Mouse (Mus musculus) monocyte, adult 5-6 weeks (primary cell): Measurements from ENCODE around the gene Nsun7. TPM values are rescaled to one million over a fixed set of nuclear protein-coding genes. Genes with fewer than 3 reads are reported as not detected.
"Not testable (repeated sequence)": the region's sequence is repeated elsewhere in the genome, so short reads cannot be mapped to it uniquely, and the experiment has no call there.

Source experiments
- ATAC-seq: fragments of 153-309, 156-312 bp; replicated peaks from 2 replicates; pipeline ENCODE4 v1.8.0; 2017; ENCODE audit warnings: mild to moderate bottlenecking; ENCODE audit not compliant: low TSS enrichment, insufficient number of reproducible peaks, severe bottlenecking, poor library complexity, low FRiP score
- total RNA-seq: library from RNA; stranded (forward); fragments of 200-1000, 200-491, 200-594 nt; gene quantifications from 3 replicates; pipeline ENCODE4 v1.2.3, GENCODE M21; 2017

The Nsun7 gene
- total RNA-seq = not detected in 3 replicates

DNA sequence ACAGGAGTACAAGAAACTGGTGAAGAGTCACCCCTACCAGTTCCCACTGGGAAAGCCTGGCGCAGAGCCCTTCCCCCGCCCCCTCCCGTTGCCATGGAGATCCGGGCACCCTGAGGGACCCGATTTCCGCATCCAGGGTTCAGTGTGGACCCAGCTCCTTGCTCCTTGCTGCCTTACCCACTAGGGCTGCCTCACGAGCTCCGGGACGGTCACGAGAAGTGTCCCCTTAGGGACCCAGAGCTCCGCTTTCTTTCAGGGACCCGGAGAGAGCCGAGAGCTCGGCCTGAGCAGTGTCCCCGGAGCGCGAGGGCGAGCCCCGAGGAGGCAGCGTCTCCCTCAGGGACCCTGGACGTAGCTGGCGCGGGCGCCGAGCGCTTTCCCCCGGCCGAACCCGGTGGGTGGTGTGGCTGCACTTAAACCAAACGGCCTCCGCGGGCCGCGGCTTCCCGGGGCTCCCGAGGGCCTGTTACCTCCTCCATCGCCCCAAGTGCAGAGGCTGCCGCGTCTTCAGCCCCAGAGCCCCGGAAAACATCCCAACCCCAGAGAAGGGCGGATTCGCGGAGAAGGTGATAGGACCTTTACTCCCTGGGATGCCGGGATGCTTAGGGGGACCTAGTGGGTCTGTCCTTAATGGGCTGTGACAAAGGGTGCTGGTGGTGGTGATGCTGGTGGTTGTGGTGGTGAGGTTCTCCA lies at the start of gene Nsun7:
Gene Nsun7, plus strand, starts transcription at position 142 of the 693 bp plus-strand sequence.
- 0 out of 2 replicates have a peak, but pooled peaks have one; percentile 31 for ATAC-seq

DNA sequence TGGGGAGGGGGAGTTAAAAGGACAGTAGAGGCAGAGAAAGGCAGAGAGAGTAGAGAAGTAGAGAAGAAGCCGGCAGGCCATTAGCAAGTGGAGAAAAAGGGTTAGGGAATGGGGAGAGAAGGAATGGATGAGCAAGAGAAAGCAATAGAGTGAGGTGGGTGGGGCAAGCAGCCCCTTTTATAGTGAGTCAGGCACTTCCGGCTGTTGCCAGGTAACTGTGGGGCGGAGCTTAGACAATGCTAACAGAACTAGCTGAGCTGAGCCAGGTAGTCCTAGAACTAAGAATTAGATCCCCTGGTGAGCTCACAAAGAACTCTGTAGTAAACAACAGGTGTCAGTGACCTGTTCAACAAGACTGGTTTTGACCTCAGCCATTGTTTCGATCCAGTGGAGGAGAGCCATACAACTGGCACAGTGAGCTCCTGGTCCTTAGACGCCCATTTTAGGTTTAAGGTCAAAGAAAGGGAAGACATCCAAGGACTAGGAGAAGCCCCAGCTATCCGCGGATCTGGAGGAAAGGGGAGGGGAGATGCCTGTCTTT lies 45.2 kb upstream of the Nsun7 start:
- no peak for ATAC-seq

DNA sequence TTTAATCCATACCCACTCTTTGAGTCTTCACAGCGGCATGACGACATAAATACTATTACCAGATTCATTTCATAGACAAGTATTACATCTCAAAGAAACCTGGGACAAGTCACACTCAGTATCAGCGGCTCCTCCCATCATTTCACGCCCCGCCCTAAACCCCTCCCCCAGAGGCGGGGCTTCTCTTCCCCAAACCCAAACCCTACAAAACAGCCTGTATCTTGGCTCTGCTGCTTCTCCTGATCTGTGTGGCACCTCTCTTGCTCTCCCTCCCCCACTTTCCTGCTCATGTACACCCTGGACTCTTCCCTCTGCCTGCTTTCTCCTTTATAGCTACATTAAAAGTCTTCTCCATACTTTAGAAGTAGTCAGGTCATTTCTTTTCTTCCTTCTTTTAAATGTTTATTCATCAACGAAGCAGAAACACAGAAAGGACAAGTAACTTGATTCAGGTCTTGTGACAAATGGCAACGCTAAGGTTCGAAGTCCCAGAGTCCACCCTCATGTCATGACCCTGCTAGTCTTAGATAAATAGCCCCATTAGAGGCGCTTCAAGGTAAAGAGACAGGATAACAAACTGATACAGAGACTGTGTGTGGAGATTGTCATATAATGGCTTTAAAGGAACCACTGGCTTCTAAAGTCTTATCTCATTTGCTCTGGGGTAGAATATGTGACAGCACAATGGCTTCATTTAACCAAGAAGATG lies 44.0 kb upstream of the Nsun7 start:
- no peak for ATAC-seq

DNA sequence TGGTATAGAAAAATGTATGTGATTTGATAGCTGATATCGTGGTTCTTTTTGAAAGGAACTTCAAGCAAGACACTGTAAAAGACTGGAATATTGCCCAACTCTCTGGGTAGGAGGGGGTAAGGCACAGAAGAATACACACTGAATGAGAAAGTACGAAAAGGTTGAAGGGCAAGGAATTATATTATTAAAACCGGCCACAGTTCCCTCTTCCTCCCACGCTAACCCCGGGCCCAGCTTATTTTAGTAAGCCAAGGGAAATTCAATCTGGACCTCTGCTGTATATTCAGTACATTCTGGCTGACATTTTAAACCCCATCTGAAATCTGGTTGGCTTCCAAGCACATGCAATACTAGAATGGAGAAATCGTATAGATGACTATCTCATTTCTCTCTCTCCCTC lies 40.0 kb upstream of the Nsun7 start:
- no peak for ATAC-seq

DNA sequence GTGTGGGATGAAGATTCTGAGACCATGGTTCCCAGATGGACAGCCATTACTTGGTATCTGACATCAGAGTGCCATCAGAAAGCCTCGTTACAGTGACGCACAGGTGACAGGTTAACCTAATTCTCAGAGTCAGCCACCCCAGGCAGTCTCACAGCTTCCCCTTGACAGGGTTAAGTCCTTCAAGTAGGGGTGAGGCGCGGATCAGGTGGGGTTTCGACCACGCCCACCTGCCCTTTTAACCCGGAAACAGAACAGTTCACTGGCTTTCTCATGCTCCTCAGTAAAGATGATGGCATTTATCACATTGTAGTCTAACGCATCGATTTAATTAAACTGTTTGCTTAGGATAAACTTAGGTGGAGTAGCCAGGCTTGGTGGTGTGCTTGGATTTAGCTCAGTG lies 39.1 kb upstream of the Nsun7 start:
- ATAC-seq = no peak

DNA sequence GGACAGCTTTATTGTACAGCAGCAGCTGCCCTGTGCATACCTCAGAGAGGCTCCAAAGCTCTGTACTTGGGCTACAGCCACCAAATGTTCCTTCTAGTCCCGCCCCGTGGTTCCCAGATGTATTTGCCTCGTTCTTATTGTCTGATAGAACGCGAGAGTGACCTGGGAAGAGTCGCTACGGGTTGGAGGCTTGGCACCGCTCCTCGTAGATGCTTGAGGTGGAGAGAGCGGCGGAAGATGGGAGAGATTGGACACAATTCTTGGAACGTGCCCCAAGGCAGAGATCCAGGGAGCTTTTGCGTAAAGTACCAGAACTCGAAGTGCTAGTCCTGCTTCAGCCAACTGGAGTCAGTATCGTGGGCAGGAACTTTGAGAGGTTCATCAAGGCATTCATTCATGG lies 36.8 kb upstream of the Nsun7 start:
- no peak for ATAC-seq

DNA sequence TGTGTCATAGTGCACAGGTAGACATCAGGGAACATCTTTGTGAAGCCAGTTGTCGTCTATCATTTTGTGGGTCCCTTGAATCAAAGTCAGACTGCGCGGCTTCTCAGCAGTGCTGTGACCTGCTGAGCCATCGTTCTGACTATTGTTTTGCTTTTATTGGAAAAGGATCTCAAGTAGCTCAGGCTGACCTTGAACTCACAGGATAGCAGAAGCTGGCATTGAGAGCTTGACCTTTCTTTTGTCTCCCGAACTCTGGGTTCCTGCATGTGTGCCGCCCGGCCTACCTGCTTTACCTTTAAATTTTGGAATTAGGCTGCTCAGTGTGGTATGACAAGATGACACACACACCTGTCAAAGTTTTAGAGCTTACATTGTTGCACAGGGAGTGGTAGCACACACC lies 33.2 kb upstream of the Nsun7 start:
- no peak for ATAC-seq

DNA sequence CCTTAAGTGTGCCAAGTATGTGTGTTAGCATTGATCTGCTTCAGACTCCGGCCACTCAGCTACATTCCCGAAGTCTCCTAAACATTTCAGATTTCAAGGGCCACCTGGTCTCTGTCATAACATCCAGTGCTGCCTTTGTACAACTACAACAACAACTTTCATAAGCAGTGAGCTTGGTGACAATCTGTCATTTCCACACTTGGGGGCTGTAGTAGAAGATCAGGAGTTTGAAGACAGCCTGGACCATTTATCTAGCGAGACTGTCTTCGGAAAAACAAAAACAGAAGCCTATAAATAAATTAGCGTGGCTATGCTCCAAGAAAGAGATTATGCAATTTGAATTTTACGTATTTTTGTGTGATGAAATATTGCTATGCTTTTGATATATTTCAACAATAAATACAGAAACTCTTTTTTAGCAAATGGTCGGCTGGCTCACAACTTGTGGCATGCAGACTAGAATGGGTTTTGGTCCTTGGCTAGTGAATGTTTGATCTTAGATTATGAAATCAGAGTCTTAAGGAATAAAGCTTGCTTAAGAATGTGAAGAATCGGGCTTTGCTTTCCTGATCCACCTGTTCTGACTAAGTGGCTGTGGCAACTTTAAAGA lies 27.9 kb upstream of the Nsun7 start:
- no peak for ATAC-seq

DNA sequence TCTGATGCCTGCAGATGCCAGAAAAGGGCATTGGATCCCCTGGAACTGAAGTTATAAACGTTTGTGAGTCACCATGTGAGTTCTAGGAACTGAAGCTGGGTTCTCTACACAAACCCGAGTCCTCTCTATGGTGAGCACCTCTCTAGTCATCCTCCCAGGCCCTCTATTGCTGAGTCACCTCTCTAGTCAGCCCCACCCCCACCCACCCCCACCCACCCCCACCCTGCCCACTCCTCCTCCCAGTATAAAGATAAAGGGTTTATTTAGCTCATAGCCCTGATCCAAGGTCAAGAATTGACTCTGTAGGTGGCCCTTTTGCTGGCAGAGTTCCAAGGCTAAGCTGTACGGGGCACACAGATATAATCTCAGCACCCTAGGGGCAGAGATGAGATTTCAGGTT lies 27.2 kb upstream of the Nsun7 start:
- no peak for ATAC-seq

DNA sequence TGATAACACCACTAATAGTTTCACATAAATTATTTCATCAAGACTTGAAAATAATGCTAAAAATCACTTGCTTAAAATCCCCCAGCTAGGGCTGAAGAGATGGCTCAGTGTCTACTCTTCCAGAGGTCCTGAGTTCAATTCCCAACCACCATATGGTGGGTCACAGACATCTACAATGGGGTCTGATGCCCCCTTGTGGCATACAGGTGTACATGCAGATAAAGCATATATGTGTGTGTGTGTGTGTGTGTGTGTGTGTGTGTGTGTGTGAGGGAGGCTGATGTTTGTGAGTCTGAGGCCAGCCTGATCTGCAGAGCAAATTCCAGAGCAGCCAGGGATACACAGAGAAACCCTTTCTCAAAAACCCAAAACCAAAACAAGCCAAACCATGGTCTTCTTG lies 17.8 kb upstream of the Nsun7 start:
- ATAC-seq = no peak; the same call in 1 of the 2 replicates

DNA sequence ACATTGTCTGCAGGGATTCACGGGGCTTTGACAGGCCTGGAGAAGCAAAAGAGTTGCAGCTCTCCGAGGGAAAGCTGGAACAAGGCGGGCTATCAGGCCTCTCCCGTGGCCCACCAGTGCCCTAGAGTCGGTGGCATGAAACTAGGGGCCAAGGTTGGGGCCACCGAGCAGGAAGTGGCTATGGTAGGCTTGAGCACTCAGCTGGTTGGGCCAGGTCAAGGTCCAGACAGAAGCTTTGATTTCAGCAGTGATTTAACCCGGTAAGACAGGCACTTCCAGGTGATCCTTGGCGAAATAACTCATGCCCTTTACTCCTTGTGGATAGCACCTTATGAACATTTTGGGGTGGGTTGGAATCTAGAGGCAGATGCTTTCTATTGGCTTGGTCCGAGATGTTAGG lies 16.2 kb upstream of the Nsun7 start:
- no peak for ATAC-seq

DNA sequence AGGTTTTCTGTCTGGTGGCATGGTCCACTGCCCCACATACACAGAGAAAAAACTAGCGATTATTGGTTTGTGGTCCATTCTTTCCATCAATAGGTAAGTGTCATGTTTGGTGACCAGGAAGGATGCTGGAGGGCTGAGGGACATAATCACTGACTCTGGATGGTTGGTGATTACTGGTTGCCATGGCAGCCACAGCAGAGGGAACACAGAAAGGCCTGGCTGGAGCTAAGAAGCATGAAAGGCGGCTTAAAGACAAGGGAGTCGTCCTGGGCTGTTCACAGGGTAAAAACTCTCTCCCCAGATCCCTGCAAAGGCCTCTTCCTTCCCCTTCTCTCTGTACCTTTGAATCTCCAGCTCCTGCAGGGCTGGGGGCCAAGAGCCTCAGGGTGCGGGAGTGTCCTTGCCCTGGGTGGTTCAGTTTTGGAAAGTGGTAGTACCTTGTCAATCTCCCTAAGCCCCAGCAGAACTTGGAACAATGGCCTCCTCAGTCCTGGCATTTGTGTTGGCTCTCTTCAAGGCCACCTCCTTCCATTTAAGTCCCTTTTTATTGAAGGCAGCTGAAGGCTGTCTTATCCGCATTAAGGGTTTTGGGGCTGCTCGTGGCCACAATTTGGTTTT lies 15.5 kb upstream of the Nsun7 start:
- ATAC-seq = no peak

DNA sequence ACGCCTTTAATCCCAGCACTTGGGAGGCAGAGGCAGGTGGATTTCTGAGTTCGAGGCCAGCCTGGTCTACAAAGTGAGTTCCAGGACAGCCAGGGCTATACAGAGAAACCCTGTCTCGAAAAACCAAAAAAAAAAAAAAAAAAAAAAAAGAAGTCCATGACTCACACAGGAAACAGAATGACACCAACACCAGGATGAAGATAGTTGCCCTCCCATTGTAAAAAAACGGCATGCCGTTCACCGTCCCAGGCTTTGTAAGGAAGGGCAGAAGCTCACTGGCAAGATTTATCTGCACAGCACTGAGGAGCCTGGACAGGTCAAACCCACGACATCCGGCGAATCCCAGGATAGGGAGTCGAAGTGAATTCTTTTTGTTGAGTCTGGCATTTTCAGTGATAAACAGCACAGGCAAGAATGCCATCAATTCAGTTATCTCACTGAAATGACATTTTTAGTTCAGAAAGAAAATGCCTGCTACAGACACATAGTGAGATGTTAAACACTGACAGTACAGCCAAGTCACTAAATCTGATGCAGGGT lies 13.7 kb upstream of the Nsun7 start:
- ATAC-seq = no peak

DNA sequence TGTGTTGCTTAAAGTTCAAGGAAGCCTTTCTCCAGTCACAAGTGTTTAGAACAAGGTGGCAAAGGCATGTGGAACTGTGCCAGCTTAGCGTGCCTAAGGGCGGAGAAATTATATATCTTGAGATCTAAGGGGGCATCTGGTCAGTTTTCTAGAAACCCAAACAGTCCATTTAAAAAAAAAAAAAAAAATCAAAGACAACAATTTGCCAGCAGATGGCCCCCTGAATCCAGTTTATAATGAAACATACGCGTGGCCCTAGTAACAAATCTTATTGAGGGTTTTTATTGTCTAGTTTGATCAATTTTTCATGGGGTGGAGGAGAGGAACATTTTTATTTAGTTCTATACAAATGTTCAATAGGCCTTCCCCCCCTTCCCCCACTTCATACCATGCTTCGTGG lies 6.5 kb upstream of the Nsun7 start:
- no peak for ATAC-seq

DNA sequence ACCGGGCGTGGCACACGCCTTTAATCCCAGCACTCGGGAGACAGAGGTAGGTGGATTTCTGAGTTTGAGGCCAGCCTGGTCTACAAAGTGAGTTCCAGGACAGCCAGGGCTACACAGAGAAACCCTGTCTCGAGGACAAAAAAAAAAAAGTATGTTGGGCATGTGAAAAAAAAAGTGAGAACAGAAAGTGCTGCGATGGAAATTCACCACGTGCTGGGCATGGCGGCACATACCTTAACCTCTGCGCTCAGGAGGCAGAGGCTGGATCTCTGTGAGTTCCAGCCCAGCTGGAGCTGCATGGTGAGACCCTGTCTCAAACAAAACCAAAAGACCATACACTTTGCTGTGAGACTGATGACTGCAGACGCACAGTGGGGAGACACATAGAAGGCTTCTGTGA lies 4.7 kb upstream of the Nsun7 start:
- ATAC-seq = no peak

DNA sequence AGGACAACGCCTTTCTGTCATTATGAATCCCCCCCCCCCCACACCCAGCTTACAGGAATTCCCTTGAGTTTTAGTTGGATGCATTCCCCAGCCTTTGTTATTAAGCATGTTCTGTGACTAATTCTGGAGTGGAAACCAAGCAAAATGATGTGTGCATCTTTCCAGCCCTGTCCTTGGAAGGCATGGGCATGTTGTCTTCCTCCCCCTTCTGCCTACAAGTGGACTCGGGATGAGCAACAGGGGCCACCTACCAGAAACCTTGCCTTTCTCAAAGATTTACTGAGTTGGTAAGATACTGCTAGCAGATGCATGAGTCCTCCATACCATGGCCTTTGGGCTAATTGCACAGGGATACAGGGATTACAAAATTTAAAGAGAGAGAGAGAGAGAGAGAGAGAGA lies 697 bp upstream of the Nsun7 start:
- no peak for ATAC-seq

DNA sequence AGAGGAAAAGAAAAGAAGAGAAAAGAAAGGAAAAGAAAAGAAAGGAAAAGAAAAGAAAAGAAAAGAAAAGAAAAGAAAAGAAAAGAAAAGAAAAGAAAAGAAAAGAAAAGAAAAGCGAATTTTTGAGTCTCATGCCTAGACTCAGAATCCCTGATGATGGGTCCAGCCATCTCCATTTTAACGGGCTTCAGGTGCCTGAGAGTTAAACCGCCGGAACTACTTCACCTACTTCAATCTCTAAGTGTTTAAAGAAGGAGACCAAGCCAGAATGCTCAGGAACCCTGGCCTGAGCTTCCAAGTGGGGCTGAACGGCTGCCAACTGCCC lies 304 bp upstream of the Nsun7 start:
- not testable (repeated sequence) for ATAC-seq

DNA sequence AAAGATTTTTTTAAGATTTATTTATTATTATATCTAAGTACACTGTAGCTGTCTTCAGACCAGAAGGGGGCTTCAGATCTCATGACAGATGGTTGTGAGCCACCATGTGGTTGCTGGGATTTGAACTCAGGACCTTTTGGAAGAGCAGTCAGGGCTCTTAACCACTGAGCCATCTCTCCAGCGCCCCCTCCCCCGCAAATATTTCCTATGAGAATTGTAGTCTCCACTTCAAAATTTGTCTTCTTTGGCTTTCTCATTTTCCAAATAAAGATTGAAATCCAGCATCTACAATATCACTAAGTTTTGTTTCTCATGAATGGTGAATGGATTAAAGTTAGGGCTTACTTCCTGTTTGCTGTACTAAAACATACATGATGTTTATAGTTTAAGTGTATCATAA lies 2.8 kb downstream of the Nsun7 start:
- ATAC-seq = no peak

DNA sequence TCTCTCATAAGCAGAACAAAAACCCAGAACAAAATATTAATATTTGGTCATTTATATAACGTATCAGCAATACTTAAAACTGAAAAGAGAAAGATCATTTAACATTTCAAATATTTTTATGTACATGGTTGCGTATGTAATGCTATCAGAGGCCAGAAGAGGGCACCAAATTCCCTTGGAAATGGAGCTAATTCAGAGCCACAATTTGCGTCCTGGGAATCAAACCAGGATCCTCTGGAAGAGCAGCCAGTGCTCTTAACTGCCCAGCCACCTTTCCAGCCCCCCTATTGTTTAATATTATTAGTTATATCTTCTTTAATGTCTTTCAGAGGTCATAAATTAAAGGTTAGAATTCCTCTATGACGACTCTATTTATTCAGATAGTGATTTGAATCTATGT lies 3.7 kb downstream of the Nsun7 start:
- no peak for ATAC-seq
